Mouse (Mus musculus): ENCODE measurements around the gene Zmym4.
"Not testable (repeated sequence)": the region's sequence is repeated elsewhere in the genome, so short reads cannot be mapped to it uniquely, and the experiment has no call there.

Zmym4 gene

DNA sequence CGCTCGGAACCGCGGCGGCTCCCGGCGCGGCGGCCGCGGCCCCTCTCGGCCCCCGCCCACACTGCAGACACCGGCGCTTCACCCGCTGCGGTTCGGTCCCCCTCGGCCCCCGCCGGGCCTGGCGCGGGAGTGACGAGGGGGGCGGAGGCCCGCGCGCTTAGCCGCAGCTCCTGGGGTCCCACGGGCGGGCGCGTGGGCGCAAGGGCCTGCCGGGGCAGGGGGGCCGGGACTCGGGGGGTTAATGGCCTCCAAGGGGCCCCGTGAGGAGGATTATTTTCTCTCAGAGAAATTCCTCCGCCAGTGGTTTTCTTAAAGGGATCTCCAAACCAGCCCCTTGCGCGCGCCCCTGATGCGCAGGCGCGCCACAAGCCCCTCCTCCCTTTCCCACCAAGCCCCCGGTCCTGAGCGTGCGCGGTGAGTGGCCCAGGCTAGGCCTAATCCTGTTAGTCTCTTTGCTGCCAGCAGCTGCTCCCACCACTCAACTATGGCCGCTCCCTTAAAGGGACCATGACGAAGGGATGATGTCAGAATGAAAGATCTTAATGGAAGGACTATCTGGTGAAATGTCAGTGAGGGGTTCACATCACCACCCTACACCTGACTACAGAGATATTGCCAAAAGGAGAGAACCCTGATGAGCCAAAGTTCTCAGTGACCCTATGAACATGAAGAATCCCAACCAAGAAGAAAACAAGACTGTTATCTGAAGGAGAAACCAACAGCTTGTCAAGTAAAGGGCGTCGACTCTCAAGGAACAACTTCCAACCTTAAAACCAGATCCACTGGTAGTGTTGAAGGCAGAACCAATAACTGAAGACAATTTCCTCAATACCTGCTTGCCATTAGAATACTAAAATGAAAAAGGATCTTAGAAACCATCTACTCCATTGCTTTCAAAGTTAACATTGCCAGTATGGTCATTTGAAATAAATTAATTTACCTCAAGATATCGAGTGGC lies at the start of gene Zmym4:
TSS of gene Zmym4 (minus strand) at position 272 of the 958 bp plus-strand sequence.
- DNase-seq = peak; percentile 98

DNA sequence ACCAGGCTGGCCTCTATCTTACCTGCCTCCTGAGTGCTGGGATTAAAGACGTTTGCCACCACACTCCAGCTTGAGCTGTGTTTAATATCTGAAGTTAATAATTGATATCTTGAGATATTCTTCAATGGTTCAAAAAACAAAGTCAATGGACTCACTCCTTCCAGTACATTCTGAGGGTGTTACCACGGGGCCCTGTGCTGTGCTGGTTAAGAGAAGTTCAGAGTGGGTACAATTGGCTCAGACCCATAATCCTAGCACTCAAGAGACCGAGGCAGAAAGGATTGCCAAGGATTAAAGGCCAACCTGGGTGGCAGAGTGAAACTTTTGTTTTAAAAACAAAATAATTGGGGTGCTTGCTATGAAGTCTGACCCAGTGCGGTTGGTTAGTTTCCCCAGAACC lies 48.4 kb upstream of the Zmym4 start:
- DNase-seq = no peak

GRCm38 (mm10) chr4:127015294-127015993 lies 47.5 kb upstream of the Zmym4 start:
- DNase-seq = peak; percentile 92

DNA sequence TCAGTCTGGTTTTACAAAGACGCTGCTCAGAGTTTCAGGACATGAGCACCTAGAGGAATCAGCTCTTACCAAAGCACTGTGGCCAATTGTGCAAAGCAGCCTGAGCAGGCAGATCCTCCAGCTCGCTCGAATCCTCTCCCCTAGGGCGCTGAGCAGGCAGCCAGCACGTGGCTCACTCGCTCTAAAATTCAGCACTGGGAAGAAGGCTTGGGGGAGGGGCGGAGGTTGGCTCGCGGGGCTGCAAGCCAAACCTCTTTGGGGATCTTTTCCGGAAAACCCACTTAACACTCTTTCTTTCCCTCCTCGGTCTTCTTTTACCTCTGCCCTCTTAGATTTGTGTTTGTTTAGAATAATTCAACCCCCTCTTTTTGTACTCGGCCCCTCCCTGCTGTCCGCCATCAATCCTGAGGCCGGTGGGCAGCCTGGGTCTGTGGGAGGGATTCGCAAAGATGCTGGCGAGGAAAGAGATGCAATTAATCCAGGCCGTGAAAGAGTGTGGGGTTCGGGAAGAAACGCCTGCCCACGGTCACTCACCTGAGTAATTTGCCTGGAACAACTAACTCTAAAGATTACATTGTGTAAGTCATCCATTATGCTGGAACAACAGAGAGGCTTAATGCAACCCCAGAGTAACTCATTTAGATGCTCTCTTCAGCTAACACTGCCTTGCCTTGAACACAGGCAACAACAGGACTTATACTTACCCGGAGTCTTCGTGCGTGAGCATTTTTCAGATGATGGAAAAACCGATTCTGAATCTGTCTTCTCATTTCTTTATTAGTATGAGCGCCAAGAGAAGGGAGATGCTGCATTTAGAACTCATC lies 37.4 kb upstream of the Zmym4 start:
- DNase-seq = peak; percentile 56

DNA sequence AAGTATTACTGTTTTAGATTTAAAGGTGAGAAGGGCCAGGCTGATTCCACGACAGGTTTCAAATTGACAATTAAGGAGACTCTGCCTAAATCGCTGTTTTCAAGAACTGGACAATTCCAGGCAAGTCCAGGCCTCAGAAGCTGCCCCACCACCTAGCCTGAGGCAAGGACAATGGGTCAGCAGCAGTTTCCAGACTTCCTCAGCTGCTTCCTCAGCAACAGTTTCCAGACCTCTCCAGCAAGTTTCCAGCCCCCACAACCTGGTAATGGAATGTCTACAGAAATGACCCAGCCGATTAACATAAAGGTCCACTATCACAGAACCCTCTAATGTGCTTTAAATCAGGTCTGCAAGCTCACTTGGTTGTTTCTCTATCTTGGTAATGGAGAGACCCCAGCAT lies 36.4 kb upstream of the Zmym4 start:
- DNase-seq = no peak

GRCm38 (mm10) chr4:127000601-127001105 lies 32.7 kb upstream of the Zmym4 start:
- no peak for DNase-seq

DNA sequence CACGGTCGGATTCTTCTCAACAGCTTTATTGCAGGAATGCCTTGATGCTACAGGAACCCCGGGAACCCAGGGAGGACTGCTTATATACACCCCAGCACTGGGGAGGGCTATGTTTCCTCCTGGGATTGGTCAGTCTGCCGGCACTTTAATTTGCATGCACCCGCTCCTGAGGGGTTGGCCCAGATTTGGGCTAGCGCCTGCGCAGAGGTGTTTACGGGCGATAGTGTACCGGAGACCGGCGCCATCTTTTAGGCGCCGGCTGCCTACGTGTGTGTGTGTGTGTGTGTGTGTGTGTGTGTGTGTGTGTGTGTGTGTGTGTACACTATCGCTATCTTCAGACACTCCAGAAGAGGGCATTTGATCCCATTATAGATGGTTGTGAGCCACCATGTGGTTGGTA lies 31.4 kb upstream of the Zmym4 start:
- DNase-seq = not testable (repeated sequence)

- no peak for DNase-seq
Measured at GRCm38 (mm10) chr4:126992356-126992755, 24.4 kb upstream of the Zmym4 start.

DNA sequence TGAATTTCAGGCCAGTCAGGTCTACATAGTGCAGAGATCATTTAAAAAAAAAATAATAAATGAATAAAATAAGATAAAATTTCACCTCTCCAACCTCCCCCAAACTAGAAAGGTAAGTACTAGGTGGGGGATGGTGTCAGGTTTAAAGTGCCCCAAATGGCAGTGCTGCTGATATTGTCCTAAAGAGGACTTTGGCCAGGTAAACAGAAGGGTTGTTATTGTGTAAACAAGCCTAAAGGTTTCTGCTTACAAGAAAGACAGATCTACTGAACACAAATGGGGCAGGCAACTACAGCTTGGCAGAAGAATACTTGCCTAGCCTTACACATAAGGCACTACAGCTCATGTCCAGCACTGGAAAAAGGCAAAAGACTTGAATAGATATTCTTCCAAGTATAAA lies 22.6 kb upstream of the Zmym4 start:
- DNase-seq = no peak

DNA sequence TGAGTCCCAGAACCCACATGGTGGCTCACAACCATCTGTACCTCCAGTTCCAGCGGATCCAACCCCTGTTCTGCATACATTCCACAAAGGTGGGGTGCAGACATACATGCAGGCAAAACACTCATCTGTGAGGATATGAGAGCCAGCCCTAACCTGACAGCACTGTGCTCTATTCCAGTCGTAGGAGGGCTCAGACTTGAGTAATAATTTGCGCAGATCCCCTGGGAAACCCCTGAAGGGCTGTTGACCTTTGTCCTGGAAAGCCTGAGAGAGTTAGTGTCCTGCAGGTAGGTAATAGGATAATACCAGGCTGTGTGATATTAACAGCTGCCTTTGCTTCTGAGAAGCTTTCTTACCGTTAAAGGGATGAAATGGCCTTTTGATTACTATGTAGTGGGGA lies 20.6 kb upstream of the Zmym4 start:
- DNase-seq = no peak

DNA sequence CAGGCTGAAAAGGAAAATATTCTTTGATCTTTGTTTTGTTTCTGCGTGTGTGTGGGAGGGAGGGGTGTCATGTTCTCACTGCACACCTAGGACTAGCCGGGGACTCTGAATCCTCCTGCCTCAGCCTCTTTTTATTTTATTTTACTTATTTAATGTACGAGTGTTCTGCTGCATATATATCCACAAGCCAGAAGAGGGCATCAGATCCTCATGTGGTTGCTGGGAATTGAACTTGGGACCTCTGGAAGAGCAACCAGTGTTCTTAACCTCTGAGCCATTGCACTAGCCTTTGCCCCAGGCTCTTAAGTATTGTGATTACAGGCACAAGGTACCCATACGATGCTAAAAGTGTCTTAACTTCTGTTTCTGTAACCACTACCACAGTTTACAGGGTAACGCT lies 18.8 kb upstream of the Zmym4 start:
- no peak for DNase-seq

- DNase-seq = not testable (repeated sequence)
Measured at GRCm38 (mm10) chr4:126983736-126984525, 16.0 kb upstream of the Zmym4 start.

- DNase-seq = no peak
Measured at GRCm38 (mm10) chr4:126983321-126983720, 15.4 kb upstream of the Zmym4 start.

DNA sequence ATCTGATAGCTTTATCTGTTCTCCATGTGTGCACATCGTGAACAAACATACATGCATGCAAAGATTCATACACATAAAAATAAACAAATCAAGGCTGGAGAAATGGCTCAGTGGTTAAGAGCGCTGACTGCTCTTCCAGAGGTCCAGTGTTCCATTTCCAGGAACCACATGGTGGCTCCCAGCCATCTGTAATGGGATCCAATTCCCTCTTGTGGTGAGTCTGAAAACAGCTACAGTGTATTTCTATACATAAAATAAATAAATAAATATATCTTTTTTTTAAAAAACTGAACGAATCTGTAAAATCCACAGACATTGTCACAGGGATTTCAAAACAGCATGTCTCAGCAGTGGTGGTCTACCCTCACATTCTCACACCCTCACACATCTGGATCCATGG lies 10.8 kb upstream of the Zmym4 start:
- no peak for DNase-seq

- peak; percentile 61 for DNase-seq
Measured at GRCm38 (mm10) chr4:126977467-126977866, 9.5 kb upstream of the Zmym4 start.

- DNase-seq = peak; percentile 38
Measured at GRCm38 (mm10) chr4:126967241-126967863, 583 bp downstream of the Zmym4 start.

- DNase-seq = no peak
Measured at GRCm38 (mm10) chr4:126958682-126959081, 9.3 kb downstream of the Zmym4 start.

DNA sequence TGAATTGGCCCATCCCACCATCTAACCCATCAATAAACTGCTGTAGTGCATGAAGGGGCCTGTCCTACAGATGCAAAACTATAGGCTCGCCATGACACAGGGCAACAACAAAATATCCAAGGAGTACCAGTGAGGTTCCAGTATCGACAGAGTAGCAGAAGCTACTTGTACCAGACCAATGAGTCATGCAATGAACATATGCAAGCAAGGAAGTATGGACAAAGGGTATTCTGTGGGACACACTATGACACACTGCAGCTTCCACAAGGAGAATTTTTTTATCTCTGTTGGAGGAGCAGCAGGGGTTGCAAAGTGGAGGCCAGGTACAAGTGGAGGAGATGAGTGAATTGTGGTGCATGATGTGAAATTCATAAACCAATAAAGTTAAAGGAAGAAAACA lies 9.7 kb downstream of the Zmym4 start:
- no peak for DNase-seq

- no peak for DNase-seq
Measured at GRCm38 (mm10) chr4:126957434-126957833, 10.5 kb downstream of the Zmym4 start.

DNA sequence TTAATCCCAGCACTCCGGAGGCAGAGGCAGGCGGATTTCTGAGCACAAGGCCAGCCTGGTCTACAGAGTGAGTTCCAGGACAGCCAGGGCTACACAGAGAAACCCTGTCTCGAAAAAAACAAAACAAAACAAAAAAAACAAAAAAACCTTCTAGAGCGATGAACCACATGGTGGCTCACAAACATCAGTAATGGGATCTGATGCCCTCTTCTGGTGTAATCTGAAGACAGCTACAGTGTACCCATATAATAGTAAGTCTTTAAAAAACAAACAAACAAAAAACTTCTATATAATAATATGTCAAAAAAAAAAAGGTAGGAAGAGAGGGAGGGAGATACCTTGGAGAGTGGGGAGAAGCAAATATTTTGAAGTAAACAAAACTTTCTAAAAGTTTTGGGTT lies 17.1 kb downstream of the Zmym4 start:
- DNase-seq = not testable (repeated sequence)

DNA sequence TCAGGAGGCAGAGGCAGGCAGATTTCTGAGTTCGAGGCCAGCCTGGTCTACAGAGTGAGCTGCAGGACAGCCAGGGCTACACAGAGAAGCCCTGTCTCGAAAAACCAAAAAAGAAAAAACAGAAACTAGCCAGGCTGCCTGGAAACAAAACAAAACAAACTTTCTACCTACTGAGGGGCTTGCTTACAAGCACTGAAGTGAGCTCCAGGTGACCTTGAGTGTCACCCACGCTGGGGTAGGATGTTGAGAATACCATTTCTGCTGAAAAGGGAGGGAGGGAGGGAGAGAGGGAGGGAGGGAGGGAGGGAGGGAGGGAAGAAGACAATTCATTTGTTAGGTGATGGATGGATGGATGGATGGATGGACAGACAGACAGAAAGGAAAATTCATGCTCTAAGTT lies 24.5 kb downstream of the Zmym4 start:
- no peak for DNase-seq

- no peak for DNase-seq
Measured at GRCm38 (mm10) chr4:126942846-126943245, 25.1 kb downstream of the Zmym4 start.

Data from lung, postnatal 10 days (tissue).